Mouse (Mus musculus) small intestine, adult 10 weeks (tissue): ENCODE data around the gene Smc2. TPM values are rescaled to one million over a fixed set of nuclear protein-coding genes. Genes with fewer than 3 reads are reported as not detected.

Source experiments
- polyA plus RNA-seq: library from polyadenylated mRNA; stranded (reverse); fragments of 350-450 nt; fragmentation: Illumina TruSeq; extraction: RNeasy Lipid Tissue Mini Kit (QIAGEN cat#74804); gene quantifications from one replicate; pipeline ENCODE4 v1.2.3, GENCODE M21; 2014; ENCODE audit warnings: low replicate concordance

Smc2 gene
- polyA plus RNA-seq: 36.7 TPM

DNA sequence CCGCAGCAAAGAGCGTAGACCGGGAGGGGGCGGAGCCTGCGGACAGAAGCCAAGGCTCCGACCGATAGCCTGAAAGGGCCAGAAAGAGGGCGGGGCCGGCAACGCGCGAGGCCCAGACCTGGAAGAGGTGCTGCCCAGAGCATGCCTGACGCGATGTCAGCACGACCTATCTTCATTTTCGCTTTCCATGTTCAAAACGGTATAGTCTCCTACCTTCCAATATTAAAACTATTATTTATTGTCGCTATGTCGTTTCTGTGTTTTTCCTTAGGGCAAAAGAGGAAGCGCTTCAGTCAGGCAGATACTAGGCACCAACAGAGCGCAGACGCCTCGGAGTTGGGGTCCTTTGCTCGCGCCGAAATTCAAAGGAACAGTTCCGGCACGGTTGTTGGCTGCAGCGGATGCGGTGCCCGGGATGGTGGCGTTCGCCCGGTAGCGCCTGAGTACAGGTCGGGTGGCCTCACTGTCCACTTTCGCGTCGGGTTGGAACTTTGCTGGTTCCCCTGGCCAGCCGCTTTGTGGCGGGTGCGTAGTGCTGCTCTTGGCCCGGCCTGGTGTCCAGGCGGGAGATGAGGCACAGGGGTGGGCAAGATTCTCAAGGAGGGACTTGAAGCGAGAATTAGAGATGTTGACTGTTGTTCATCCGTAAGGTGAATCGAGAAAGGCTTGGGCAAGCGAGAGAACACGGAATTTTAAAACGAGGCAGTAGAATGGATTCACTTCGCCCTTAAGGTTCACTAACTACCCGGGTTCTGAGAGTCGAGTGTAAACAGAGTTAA is at the start of gene Smc2:
Gene Smc2 (plus strand): TSS at position 358 of the 779 bp plus-strand sequence.

DNA sequence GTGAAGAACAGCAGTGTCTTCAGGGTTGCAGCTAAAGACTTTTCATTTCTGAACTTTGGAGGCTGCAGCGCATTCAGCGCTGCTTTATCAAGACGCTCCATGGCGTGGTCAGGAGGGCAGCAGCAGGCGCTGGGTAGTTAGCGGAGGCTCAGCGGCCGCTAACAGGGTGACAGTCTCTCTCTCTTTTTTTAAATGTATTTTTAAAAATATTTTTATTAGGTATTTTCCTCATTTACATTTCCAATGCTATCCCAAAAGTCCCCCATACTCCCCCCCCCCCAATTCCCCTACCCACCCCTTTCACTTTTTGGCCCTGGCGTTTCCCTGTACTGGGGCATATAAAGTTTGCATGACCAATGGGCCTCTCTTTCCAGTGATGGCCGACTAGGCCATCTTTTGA is 58.1 kb downstream of the Smc2 start, which contains the start of gene Vma21-ps:
Gene Vma21-ps (minus strand): TSS at position 101 of the 400 bp plus-strand sequence.

Other genes with a start within 250 kb of the Smc2 start
- not detected for gene Vma21-ps, start 58.0 kb downstream of the Smc2 start, polyA plus RNA-seq
- gene Toporsl, start 157.0 kb downstream of the Smc2 start, polyA plus RNA-seq: not detected